Mouse (Mus musculus) c-Kit-positive CD71-positive TER-119-negative erythroid progenitor cells, embryonic 14.5 days (primary cell): ENCODE data around the gene Shroom3.
"Not testable (repeated sequence)": the region's sequence is repeated elsewhere in the genome, so short reads cannot be mapped to it uniquely, and the experiment has no call there.

ENCODE experiments used
- DNase-seq: peaks from one replicate; pipeline ENCODE4 v3.0.0-alpha.2; 2013; ENCODE audit warnings: low read depth

Gene Shroom3

GRCm38 (mm10) chr5:92893711-92894110, 210.5 kb downstream of the Shroom3 start:
- no peak for DNase-seq

DNA sequence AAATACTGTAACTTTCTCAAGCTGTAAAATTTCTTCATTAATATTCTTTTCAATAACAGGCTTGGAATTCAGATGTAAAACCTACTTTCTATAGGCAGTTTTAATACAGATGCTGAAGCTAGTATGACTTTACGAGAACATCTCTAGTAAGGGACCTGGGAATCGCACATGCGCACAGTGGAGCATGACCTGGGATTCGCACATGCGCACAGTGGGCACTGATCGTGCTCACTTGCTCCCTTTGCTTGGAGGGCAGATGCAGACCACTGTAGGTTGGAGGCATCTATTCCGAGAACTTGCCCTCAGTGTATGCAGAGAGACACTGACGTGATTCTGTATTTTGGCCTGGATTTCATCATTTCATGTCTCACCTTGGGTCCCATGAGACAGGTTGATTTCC, 212.6 kb downstream of the Shroom3 start:
- no peak for DNase-seq

DNA sequence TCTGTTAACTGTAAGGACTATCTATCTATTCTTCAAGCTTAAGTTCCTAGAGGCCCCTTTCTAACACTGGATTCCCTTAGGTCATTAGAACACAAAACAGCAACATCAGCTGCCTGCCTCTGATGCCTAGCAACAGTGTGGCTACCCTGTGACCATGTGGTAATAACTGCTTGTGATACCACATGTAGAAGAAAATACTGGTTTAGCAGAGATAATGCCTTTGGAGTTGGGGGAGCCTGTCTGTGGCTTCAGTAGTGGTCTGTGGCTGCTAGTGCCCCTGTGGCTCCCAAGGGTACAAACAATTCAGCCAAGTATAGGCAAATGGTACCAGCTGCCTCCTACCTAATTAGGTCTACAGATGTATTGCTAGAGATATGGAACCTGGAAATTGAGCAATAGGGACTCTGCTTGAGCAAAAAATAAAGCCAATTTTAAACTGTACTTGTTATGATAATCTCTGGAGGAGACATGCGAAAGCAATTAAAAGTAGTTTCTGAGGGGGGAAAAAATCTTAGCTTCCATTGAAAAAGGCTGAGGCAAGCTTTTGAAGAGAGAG, 213.6 kb downstream of the Shroom3 start:
- DNase-seq, result no peak

GRCm38 (mm10) chr5:92897766-92898745, 214.8 kb downstream of the Shroom3 start:
- DNase-seq, result peak; percentile 7

DNA sequence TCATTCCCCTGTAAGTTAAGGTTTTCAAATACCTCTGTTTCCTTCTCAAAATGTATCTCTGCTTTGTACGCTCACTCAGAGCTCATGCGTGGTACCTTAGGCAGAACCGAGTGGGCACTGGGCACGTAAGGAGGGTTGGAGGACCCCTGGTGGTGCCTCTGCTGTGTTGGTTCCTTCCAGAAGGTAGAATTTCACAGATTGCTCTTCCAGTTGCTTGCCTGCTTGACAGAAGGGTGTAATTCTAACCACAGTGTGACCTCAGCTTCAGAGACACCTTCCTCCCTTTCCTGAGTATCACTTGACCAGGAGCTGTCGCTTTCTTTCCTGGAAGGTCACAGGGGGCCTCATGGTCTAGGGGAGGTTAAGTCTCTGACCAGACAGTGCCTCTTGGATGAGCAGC, 217.2 kb downstream of the Shroom3 start:
- no peak for DNase-seq

DNA sequence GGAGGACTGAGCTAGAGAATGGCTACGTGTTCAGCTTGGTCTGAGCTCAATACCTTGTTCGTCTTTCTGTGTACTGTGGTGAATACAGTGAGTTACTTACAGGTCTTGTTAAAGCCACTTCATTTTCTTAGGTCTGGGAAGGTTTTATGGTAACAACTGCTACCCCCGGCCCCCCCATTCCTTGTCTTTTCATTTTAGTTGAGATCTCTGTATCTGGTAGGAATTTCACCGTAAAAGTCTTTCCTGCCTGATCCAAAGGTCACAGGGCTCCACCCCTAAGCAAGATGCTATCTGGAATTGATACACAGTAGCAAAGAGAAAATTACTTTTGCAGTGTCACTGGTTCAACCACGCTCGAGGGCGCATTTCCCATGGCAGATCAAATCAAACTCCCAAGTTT, 218.6 kb downstream of the Shroom3 start:
- no peak for DNase-seq

- no peak for DNase-seq
Measured at GRCm38 (mm10) chr5:92905146-92905545, 221.9 kb downstream of the Shroom3 start.

- no peak for DNase-seq
Measured at GRCm38 (mm10) chr5:92905594-92906008, 222.4 kb downstream of the Shroom3 start.

GRCm38 (mm10) chr5:92908227-92908626, 225.0 kb downstream of the Shroom3 start:
- DNase-seq, result no peak

DNA sequence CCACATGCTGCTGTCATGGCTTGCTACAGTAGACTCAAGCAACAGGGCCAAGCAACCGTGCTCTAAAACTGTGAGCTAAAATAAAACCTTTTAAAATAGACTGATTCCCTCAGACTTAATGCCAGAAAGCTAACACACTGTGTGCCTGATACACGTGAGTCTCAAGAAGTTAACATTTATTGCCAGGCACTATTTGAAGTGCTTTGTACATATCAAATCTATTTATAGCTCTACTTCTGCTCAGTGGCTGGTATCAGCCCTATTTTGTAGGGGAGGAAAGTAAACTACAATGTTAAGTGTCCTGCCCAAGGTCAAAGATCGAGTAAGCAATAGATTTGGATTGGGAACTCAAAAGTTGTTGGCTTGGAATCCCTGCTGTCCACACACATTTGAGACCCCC, 227.6 kb downstream of the Shroom3 start:
- DNase-seq, result no peak

- DNase-seq, result no peak
Measured at GRCm38 (mm10) chr5:92915421-92915820, 232.2 kb downstream of the Shroom3 start.

DNA sequence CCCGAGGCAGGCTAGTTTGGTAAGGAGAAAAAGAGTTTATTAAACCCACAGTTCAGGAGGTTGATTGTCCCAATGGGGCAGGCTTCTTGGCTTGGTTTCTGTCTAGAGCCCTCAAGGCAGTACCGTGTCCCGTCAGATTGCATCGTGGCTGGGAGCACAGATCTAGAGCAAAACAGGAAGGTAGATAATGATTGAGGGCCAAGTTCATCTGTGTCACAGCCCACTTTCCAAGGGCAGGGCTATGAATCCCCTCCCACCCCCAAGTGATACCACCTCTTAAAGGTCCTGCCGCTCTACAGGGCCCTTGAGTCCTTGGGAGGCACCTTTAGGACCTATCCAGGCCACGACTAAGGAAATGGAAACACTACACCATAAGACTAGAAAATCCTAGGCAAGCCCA, 234.5 kb downstream of the Shroom3 start:
- DNase-seq, result no peak

- no peak for DNase-seq
Measured at GRCm38 (mm10) chr5:92918170-92918569, 234.9 kb downstream of the Shroom3 start.

GRCm38 (mm10) chr5:92918866-92919265, 235.6 kb downstream of the Shroom3 start:
- DNase-seq, result no peak

- no peak for DNase-seq
Measured at GRCm38 (mm10) chr5:92919390-92919789, 236.2 kb downstream of the Shroom3 start.

GRCm38 (mm10) chr5:92920984-92921383, 237.7 kb downstream of the Shroom3 start:
- DNase-seq, result no peak

DNA sequence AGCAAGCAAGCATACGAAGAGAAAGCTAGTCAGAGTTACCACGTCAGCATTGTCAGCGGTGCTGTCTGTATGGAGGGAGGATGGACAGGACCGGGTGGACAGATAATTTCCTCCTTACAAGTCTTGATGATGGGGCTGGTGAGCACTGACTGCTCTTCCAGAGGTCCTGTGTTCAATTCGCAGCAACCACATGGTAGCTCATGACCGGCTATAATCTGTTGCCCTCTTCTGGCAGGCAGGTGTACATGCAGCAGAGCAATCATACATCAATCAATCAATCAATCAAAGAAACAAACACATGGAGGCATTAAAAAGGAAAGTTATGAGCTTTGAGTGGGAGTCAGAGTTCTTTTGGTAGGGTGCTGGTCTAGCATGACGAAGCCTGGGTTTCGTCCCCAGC, 238.5 kb downstream of the Shroom3 start:
- no peak for DNase-seq

- not testable (repeated sequence) for DNase-seq
Measured at GRCm38 (mm10) chr5:92922981-92923380, 239.7 kb downstream of the Shroom3 start.

DNA sequence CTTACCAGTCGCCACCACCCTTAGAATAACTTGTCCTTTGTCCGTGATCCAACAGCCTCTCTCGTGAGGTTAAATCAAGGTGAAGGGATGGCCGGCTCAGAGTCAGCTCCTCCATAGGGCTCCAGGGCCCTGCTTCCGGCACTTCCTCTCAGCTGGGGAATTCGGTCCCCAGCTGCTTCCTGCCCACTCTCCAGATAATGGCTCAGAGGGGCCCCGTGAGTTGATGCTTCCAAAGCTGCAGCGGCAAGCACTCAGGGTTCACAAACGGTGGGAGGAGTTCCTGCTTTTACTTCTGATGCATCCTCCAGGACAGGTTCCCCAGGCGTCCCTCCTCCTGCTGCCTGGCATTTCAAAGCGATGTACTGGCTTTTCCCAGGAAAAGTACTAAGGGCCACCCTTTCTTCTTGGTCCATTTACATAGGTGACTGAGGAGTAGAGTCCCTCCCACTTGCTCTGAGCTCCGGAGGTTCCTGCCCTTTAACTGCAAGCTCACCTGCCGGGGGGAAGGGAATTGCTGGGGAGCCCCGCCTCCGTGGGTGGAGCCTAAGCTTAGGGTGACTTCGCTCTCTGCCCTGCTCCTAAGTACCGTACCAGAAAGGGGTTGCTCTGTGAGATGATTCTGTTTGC, 241.7 kb downstream of the Shroom3 start:
- DNase-seq, result peak; percentile 16

DNA sequence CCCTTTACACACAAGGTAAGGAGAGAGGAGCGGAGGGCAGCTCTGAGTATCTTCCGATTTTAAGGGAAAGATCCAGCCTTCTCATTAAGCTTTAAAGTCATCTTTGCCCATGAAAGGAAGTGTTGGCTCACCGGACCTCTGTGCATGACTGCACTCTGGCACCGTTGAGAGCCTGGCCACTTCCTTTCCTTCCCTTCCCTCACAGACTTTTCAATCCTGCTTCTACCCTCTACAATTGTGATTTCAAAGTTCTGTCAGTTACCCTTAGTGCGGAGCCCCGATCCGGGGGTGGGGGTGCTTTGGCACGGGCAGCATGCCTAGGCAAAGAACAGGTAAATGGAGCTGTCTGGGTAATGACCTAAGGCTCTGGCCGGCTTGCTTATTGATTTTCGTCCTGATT, 244.4 kb downstream of the Shroom3 start:
- DNase-seq, result no peak

DNA sequence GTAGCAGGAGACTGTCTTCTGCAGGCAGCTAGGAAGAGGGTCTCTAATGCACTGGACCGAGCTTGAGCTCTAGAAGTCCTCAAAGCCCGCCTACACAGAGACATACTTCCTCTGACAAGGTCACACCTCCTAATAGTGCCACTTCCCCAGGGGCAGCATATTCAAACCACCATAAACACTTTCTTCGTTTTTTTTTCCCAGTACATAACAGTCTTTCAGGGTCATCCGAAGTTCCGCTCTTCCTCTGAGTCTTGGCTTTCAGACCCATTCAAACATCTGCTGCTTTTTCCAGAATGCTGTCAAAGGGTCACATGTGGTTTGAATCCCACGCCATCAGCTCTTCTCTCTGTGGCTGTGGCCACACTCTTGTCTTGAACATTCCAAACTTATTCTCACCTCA, 247.3 kb downstream of the Shroom3 start:
- DNase-seq, result no peak

- no peak for DNase-seq
Measured at GRCm38 (mm10) chr5:92931298-92931697, 248.1 kb downstream of the Shroom3 start.

DNA sequence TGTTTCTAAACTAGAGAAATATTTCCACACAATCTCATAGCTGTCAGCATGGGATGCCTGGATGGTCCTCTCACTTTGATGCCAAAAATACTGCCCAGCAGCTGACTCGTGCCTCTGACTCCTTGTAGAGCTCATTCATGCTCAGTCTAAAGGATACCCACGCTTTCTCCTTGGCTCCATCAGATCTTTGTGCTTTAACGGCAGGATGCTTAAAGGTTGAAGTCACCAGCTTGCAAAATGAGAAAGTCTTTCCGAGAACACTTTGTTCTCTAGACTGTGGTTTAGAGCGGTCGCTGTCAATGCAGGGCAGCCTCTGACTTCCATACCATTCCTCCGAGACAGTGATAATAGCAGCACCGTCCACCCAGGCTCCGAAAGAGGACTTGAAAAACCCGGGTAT, 249.8 kb downstream of the Shroom3 start:
- DNase-seq, result no peak
